Comparison of ENCODE assay signal across 7 mouse cellular contexts in the genomic region with DNA sequence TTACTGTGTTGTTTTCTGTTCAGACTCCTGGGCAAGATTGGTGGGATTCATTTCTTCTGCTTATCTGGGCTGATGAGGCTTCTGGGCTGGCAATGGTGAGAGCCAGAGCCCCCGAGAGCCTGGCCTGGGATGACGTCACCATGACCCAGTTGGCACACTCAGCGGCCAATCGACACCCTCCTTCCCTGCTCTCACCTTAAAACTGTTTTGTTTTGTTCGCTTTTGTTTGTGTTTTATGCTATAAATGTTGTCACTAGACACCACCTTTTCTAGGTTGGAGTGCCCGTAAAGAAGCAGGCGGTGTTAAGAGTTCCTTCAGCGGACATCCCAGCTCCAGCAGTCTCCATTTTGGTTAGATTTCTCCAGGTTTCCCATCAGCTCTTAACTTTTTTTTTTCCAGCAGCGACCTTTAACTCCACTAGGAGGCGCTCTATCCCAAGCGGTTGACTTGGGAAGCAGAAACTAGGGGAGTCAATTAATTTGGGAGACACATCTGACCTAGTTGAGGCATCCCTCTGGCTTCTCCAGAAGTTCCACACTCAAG. TPM values are rescaled to one million over a fixed set of nuclear protein-coding genes. Genes with fewer than 3 reads are reported as not detected.
DNase-seq lines count a peak whose midpoint lies in the region; ATAC-seq and TF ChIP-seq lines count a peak whose summit lies in the region.

No protein-coding gene starts in this region.

- H3K9me3 ChIP-seq in G1E (replicated peaks): no peaks in the 10 kb centered on the region

- H3K4me3 ChIP-seq in G1E (ENCODE audit: low read depth, low read length): no peak overlapping the region

- no peak for ATAC-seq in G1E (ENCODE audit: extremely low read depth, insufficient number of reproducible peaks, low FRiP score, poor library complexity, severe bottlenecking)

- peaks cover 4% of the 10 kb centered on the region for H3K27me3 ChIP-seq in G1E (ENCODE audit: insufficient read depth, low read length)

- H3K4me1 ChIP-seq in G1E (ENCODE audit: insufficient read depth, low read depth, low read length): peaks cover 21% of the 10 kb centered on the region

- DNase-seq in G1E (ENCODE audit: low spot score): no peak
- peak; percentile 76 for DNase-seq in adrenal gland, postnatal 14 days
- DNase-seq in fibroblast of lung, adult 2 months (ENCODE audit: low read depth): peak; percentile 19
- peak; percentile 71 to 81 for DNase-seq in heart, postnatal 10 days
- DNase-seq in kidney, postnatal 36 days: peak; percentile 57 to 74
- peak; percentile 54 for DNase-seq in lung, postnatal 25 days (ENCODE audit: low spot score)
- peak; percentile 50 for DNase-seq in skeletal muscle tissue, adult 2 months (ENCODE audit: low read depth, low spot score)

- H3K36me3 ChIP-seq in G1E (replicated peaks): no peaks in the 10 kb centered on the region

- peak; percentile 33; the same call in 1 of the 2 replicates for TF ChIP-seq CTCF in G1E (IDR thresholded peaks at IDR 0.05; ENCODE audit: low read depth, low read length)

- intact Hi-C loops in heart, postnatal 10 days (cut with DNase I): loop anchor here (1.0 to 10.0 kb wide), 5 partner anchors 70 to 244 kb away; no protein-coding TSS in a partner anchor

RNA-seq across cellular contexts. Expression of a gene that starts 11.9 kb away (rescaled TPM):
- total RNA-seq in G1E (2014; fragmentation: Nextera tagmentation) (not detected in 2 replicates), G1E (2017) (0.22 and 0.35 TPM in 2 replicates)
- polyA plus RNA-seq in G1E (2012): 0.27 and 0.54 TPM in 2 replicates
- total RNA-seq in adrenal gland, postnatal 14 days (2021): 11.7 and 14.6 TPM in 2 replicates
- 1 to 10 TPM; 7.9 to 9.6 TPM for total RNA-seq in heart, postnatal 10 days (2021)

RNA-seq across cellular contexts. Expression of a gene that starts 45.4 kb away (rescaled TPM):
- 0.19 TPM in 1 of 2 replicates, not detected in the other for total RNA-seq in G1E (2014; fragmentation: Nextera tagmentation)
- total RNA-seq in G1E (2017): 0.05 and 0.06 TPM in 2 replicates
- 0.01 TPM in 1 of 2 replicates, not detected in the other for polyA plus RNA-seq in G1E (2012)
- 11.1 and 18.9 TPM in 2 replicates for total RNA-seq in adrenal gland, postnatal 14 days (2021)
- total RNA-seq in heart, postnatal 10 days (2021): 10 to 100 TPM; 23.0 to 32.1 TPM

Comparison
In these comparisons a context has a peak if more than half of its experiments do, and no peak if none do; other contexts are left out.
1. RNA of a gene that starts 45.4 kb away (total RNA-seq): 23.0 to 32.1 TPM in heart, postnatal 10 days and 11.1 to 18.9 TPM in adrenal gland, postnatal 14 days; 0.05 to 0.19 TPM in G1E; every median in the first group is over 10 times any median in the second.